Mouse (Mus musculus): Measurements from ENCODE around the gene Kcnn3. TPM values are rescaled to one million over a fixed set of nuclear protein-coding genes. Genes with fewer than 3 reads are reported as not detected.

Gene Kcnn3
- polyA plus RNA-seq, 1 experiment from 2014 or later: 1.2 TPM

DNA sequence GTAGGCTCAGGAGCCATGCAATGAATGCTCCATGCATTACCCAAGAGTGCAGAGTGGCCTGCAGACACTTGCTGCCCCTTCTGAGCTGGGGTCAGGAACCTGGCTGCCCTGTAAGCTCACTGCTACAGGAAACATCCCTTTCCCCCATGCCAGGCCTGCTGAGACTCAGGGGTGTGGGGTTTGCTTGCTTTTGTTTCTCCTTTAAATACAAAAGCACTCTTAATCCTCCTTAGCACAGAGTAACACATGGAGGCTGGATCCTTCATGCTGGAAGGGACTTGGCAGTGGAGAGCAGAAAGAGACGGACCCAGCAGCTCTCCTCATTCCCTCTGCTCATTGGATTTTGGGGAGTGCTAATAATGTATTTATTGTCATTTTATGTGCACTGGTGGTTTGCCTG is 87.4 kb downstream of the Kcnn3 start:
- Histone ChIP-seq H3K9me3 (no peaks in the 10 kb centered on the region), H3K27me3 (ENCODE audit: insufficient read depth, poor library complexity, severe bottlenecking) (no peaks in the 10 kb centered on the region), H3K4me1 (replicated peaks) (peaks cover 36% of the 10 kb centered on the region), H3K36me3 (no peaks in the 10 kb centered on the region), H3K4me3 (no peak overlapping the region), H3K27ac (peak overlapping the region; percentile 69; the same call in 1 of the 2 replicates)
- 52% methylated on average over 1 of the region's 1 CpGs for WGBS
- peak; percentile 21 for DNase-seq (ENCODE audit: low spot score)

DNA sequence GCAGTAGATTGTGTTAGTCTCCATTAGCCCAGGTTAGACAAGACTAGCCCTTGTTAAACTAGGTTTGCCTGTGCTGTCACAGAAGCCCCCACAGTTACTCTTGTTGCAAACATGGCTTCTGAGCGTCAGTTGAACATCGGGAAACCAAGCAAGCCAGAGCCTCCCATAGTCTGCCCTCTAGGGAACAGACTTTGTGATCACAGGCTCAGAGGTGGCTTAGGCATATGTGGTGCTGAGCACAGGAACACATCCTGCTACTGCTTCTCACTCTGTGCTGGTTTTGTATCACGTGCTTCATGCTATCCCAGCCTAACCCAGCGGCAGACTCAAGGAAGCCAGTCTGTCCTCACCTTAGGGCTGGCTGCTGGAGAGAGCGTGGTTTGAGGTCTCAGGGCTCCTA is 92.1 kb downstream of the Kcnn3 start:
- Histone ChIP-seq H3K4me3 (no peak overlapping the region), H3K27me3 (ENCODE audit: insufficient read depth, poor library complexity, severe bottlenecking) (no peaks in the 10 kb centered on the region), H3K9me3 (no peaks in the 10 kb centered on the region), H3K4me1 (replicated peaks) (peaks cover 23% of the 10 kb centered on the region), H3K27ac (peak overlapping the region; percentile 4; the same call in 1 of the 2 replicates), H3K36me3 (no peaks in the 10 kb centered on the region)
- DNase-seq (ENCODE audit: low spot score): no peak
- 72% methylated on average over 5 of the region's 5 CpGs for WGBS

DNA sequence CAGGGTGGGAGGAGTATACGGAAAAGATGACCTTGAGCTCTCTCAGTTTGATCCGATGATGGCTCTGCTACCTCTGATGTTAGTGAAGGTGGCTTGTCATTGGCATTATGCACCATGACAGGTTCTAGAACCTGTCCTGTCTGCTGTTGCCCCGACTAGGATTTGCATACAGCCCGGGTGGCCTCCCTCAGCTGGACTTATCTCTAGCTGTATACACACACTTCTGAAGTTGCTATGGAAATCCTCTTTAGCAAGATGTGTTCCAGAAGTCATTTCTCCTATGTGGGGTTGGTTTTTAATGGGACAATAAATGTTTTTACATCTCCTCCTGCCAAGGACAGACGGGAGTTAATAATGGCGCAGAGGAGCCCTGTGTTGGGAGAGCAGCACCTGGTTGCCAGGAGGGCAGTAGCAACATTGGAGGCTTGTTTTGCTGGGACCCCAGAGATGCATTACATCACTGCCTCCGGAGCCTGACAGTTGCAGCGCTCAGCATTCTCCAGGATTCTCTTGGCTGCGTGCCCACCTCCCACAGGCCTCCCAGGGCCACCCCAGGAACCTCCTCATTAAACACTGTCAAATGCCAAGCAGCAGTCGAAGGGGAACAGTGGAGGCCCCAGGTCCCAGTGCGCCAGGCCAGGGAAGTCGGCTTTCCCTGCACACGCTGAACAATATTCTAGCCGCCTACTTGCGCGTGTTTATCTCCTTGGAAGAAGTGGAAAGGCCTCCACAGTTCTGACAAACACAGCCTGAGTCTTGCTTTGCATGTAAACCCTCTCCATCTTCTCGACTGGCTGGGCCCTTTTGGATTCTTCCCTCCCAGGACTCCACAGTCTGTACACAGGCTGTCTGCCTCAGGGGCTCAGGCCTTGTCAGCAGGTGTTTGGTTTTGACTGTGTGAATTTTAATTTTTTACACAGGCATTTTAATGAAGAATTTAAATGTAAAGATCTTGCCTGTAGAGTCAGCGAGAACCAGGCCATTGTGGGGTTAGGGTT is 93.9 kb downstream of the Kcnn3 start:
- Histone ChIP-seq H3K36me3 (no peaks in the 10 kb centered on the region), H3K27ac (peak overlapping the region; percentile 62), H3K9me3 (no peaks in the 10 kb centered on the region), H3K27me3 (ENCODE audit: insufficient read depth, poor library complexity, severe bottlenecking) (no peaks in the 10 kb centered on the region), H3K4me3 (no peak overlapping the region), H3K4me1 (replicated peaks) (peaks cover 17% of the 10 kb centered on the region)
- DNase-seq (ENCODE audit: low spot score): no peak
- WGBS: 75% methylated on average over 18 of the region's 18 CpGs

DNA sequence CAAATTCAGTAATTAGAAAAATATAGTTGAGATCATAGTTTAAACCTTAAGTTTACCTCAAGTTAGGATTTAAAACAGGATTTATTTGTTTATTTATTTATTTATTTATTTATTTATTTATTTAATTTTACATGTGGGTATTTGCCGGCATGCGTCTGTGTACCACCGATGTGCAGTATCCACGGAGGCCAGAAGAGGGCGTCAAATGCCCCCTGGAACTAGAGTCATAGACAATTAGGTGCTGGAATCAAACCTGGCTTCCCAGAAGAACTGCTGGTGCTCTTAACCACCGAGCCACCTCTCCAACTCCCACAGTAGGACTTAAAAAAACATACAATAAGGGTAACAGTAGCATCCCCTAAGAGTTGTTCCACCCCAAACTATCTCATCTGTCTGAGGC is 96.9 kb downstream of the Kcnn3 start:
- DNase-seq (ENCODE audit: low spot score): no peak
- WGBS: 69% methylated on average over 6 of the region's 6 CpGs
- no peak overlapping the region for H3K27ac ChIP-seq
- H3K4me3 ChIP-seq: no peak overlapping the region
- no peaks in the 10 kb centered on the region for H3K9me3 ChIP-seq
- no peaks in the 10 kb centered on the region for H3K27me3 ChIP-seq (ENCODE audit: insufficient read depth, poor library complexity, severe bottlenecking)
- H3K36me3 ChIP-seq: no peaks in the 10 kb centered on the region
- peaks cover 20% of the 10 kb centered on the region for H3K4me1 ChIP-seq (replicated peaks)

DNA sequence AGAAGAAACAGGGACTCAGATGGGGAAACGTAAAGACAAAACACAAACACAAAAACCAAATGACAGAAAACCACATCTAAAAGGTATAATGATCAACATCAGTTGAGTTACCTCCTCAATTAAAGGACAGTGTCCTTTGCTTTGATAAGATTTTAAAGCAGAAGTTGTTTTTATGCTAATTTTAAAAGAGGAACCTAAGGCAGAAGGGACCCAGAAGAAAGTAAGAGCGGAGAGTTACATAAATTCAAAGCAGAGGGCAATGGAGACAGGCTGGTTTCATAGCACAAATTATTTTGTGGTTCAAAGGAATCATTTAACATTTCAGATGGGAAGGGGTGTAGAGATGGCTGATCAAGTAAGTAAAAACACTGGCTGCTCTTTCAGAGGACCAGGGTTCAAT is 97.4 kb downstream of the Kcnn3 start:
- Histone ChIP-seq H3K27ac (no peak overlapping the region), H3K9me3 (no peaks in the 10 kb centered on the region), H3K4me3 (no peak overlapping the region), H3K36me3 (no peaks in the 10 kb centered on the region), H3K27me3 (ENCODE audit: insufficient read depth, poor library complexity, severe bottlenecking) (no peaks in the 10 kb centered on the region), H3K4me1 (replicated peaks) (peaks cover 25% of the 10 kb centered on the region)
- DNase-seq (ENCODE audit: low spot score): no peak
- 91% methylated on average over 2 of the region's 2 CpGs for WGBS

DNA sequence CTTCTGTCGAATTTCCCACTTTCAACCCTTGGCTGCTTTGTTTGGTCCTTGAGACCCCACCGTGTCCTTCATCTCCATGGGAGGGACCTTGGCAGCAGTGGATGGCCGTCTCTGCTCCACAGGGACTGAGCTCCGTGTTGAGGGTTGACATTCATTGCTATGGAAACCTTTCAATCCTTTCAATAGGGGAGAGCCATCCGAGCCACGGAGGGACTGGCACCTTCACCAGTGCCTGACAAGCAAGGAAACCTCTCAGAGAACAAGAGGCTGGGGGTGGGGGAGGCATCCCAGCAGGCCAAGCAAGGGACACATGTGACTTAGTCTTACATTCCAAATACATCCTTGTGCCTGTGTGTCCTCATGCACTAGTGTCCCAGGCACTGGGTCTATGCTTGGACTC is 102.9 kb downstream of the Kcnn3 start:
- no peaks in the 10 kb centered on the region for H3K27me3 ChIP-seq (ENCODE audit: insufficient read depth, poor library complexity, severe bottlenecking)
- H3K9me3 ChIP-seq: no peaks in the 10 kb centered on the region
- peaks cover 62% of the 10 kb centered on the region for H3K4me1 ChIP-seq (replicated peaks)
- DNase-seq (ENCODE audit: low spot score): peak; percentile 65
- H3K4me3 ChIP-seq: no peak overlapping the region
- peak overlapping the region; percentile 86 for H3K27ac ChIP-seq
- 6% methylated on average over 6 of the region's 6 CpGs for WGBS
- no peaks in the 10 kb centered on the region for H3K36me3 ChIP-seq

DNA sequence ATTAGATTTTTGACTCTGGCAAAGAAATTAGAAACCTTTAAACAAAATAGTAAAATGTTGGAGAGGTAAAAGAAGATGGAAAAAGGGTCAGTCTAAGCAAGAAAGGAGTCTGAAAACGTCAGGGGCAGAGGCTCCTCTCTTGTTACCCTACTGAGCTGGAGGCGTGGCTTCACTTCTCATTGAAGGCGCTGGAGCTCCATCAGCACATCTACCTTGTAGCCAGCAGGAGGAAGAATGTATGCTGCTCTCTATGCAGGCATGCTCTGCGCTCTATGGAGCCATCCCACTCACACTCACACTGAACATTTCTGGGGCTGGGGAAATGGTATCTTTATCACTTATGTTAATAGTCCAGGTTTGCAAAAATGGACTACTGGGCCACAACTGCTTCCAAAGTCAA is 103.6 kb downstream of the Kcnn3 start:
- H3K4me1 ChIP-seq (replicated peaks): peaks cover 69% of the 10 kb centered on the region
- 18% methylated on average over 4 of the region's 4 CpGs for whole genome bisulfite sequencing
- no peak for DNase-seq (ENCODE audit: low spot score)

DNA sequence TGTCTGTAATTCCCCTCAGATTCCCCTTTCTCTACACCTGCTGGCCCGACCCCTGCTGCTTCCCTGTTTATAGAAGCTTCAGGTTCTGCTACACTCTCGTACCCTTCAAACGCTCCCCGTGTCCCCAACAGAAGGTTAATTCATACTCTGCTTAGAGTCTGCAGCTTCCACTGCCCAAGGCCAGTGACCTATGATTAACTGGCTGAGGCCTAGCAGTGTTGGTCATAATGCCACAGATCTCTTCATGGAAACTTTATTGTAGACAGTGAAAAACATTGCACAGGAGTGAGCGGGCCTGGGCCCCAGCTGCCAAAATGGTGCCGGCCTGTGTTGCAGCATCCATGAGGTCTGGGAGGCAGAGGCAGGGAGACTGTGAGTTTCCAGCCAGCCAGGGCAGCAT is 104.0 kb downstream of the Kcnn3 start:
- DNase-seq (ENCODE audit: low spot score): no peak
- 56% methylated on average over 6 of the region's 6 CpGs for WGBS
- Histone ChIP-seq H3K27ac (peak overlapping the region; percentile 82), H3K27me3 (ENCODE audit: insufficient read depth, poor library complexity, severe bottlenecking) (no peaks in the 10 kb centered on the region), H3K9me3 (no peaks in the 10 kb centered on the region), H3K36me3 (no peaks in the 10 kb centered on the region), H3K4me3 (no peak overlapping the region), H3K4me1 (replicated peaks) (peaks cover 72% of the 10 kb centered on the region)

More for the DNA sequence above, 103.6 kb downstream of the Kcnn3 start:
- Histone ChIP-seq H3K9me3 (no peaks in the 10 kb centered on the region), H3K27ac (peak overlapping the region; percentile 86), H3K4me3 (no peak overlapping the region), H3K36me3 (no peaks in the 10 kb centered on the region), H3K27me3 (ENCODE audit: insufficient read depth, poor library complexity, severe bottlenecking) (no peaks in the 10 kb centered on the region)

DNA sequence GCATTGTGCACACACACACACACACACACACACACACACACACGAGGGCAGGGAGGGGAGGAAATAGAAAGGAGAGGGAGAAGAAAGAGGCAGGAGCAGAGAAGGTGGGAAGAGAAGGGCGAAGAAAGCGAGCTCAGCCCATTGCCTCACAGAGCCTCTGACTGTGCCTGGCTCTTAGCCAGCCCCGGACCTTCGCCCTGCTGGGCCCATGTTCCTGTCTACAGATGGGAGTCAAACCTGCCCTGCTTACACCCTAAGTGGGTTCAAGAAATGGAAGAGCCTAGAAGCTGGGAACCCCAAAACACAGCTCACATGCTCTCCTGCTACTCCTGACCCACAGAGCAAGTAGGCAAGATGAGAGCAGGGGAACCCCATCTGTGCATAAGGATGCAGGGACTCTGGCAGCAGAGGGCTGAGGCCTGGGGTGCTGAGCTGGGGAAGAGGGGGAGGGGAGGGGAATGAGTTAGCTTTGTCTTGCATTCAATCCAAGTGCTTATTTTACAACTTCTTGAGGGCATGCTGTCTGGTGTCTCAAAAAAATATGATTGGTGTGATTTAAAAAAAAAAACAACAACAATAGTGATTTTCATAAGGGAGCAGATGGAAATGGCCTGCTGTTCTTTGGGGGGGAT is 105.0 kb downstream of the Kcnn3 start:
- peak overlapping the region; percentile 82 for H3K27ac ChIP-seq
- no peak for DNase-seq (ENCODE audit: low spot score)
- no peaks in the 10 kb centered on the region for H3K36me3 ChIP-seq
- 87% methylated on average over 5 of the region's 5 CpGs for WGBS
- no peaks in the 10 kb centered on the region for H3K9me3 ChIP-seq
- no peaks in the 10 kb centered on the region for H3K27me3 ChIP-seq (ENCODE audit: insufficient read depth, poor library complexity, severe bottlenecking)
- H3K4me3 ChIP-seq: no peak overlapping the region
- peaks cover 78% of the 10 kb centered on the region for H3K4me1 ChIP-seq (replicated peaks)

DNA sequence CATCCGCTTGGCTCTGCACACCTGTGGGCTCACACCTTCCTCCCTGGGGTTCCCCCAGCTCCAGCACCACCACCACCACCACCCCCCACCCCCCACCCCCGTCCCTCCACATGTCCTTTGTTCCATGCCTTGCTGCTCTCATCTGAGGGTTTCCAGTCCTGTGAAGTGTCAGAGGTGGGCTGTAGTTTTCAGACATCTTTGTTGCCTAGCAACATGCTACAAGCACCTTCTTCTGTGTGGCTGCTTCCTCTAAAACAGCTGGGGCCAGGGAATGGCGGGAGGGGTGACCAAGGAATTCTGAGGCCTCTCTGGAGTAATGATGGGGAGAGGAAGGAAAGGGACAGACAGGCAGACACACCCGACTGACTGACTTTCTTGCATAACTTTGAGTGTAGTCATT is 106.6 kb downstream of the Kcnn3 start:
- peak overlapping the region; percentile 82 for H3K27ac ChIP-seq
- no peaks in the 10 kb centered on the region for H3K9me3 ChIP-seq
- peaks cover 75% of the 10 kb centered on the region for H3K4me1 ChIP-seq (replicated peaks)
- no peak overlapping the region for H3K4me3 ChIP-seq
- H3K36me3 ChIP-seq: no peaks in the 10 kb centered on the region
- H3K27me3 ChIP-seq (ENCODE audit: insufficient read depth, poor library complexity, severe bottlenecking): no peaks in the 10 kb centered on the region
- 60% methylated on average over 4 of the region's 4 CpGs for WGBS
- no peak for DNase-seq (ENCODE audit: low spot score)

DNA sequence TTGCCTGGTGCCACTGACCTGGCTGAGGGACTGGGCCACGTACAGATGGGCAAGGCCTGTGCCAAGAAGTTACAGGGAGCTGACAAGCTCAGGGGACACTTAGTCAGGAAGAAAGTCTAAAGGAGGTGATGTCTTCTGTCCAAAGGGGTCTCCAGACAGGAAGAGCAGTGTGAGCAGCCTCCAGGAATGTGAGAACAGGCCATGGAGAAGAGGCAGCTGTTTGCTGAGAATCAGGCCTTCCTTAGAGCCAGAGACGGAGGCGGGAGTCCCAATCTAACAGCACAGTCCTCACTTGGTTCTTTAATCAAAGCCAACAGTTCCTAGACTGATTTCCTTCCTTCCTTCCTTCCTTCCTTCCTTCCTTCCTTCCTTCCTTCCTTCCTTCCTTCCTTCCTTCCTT is 109.8 kb downstream of the Kcnn3 start:
- DNase-seq (ENCODE audit: low spot score): no peak
- H3K27me3 ChIP-seq (ENCODE audit: insufficient read depth, poor library complexity, severe bottlenecking): no peaks in the 10 kb centered on the region
- H3K36me3 ChIP-seq: no peaks in the 10 kb centered on the region
- H3K4me1 ChIP-seq (replicated peaks): peaks cover 42% of the 10 kb centered on the region
- peak overlapping the region; percentile 69; the same call in 1 of the 2 replicates for H3K27ac ChIP-seq
- H3K9me3 ChIP-seq: no peaks in the 10 kb centered on the region
- 86% methylated on average over 3 of the region's 3 CpGs for WGBS
- no peak overlapping the region for H3K4me3 ChIP-seq

DNA sequence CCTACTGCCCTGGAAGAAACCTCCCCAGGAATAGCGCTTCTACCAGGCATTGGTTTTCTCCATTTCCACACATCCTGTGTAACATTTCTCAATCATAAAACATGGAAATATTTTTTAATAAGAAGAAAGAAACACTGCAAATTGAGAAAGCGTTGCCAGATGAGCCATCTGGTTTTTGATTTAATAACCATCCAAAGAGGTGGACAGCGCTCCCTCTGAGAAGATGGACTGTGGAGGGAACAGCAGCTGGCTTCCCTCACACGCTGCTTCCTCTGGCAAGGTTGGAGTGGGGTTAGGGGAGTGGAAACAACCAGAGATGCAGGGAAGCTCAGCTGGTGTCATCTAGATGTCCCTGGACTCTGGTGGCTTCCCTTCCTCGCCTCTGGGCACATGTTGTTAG is 111.8 kb downstream of the Kcnn3 start:
- Histone ChIP-seq H3K4me3 (no peak overlapping the region), H3K36me3 (no peaks in the 10 kb centered on the region), H3K4me1 (replicated peaks) (peaks cover 23% of the 10 kb centered on the region), H3K27ac (no peak overlapping the region), H3K27me3 (ENCODE audit: insufficient read depth, poor library complexity, severe bottlenecking) (no peaks in the 10 kb centered on the region), H3K9me3 (no peaks in the 10 kb centered on the region)
- DNase-seq (ENCODE audit: low spot score): no peak
- WGBS: 84% methylated on average over 5 of the region's 5 CpGs

DNA sequence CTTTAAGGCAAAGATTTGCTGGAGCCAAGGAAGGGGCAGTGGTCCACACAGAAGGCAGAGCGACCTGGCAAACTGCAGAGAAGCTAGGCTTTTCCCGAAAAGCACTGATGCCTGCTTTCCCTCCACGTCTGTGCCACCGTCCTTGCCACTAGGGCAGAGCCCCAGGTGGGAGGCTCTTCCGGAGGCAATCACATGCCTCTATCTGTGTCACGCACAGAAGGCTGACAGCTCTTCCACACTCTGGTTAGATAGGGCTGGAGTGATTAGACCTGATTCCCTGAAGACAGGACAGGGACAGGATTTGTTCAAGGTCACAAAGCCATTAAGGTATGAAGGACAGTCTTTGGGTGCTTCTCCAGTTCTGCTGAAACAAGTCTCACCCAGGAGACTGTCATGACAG is 113.6 kb downstream of the Kcnn3 start:
- no peak for DNase-seq (ENCODE audit: low spot score)
- Histone ChIP-seq H3K4me1 (replicated peaks) (peaks cover 10% of the 10 kb centered on the region), H3K9me3 (no peaks in the 10 kb centered on the region), H3K27me3 (ENCODE audit: insufficient read depth, poor library complexity, severe bottlenecking) (no peaks in the 10 kb centered on the region), H3K36me3 (no peaks in the 10 kb centered on the region), H3K27ac (no peak overlapping the region), H3K4me3 (no peak overlapping the region)
- 85% methylated on average over 6 of the region's 6 CpGs for WGBS
